ENCODE assay signal across 9 mouse cellular contexts in the genomic region with DNA sequence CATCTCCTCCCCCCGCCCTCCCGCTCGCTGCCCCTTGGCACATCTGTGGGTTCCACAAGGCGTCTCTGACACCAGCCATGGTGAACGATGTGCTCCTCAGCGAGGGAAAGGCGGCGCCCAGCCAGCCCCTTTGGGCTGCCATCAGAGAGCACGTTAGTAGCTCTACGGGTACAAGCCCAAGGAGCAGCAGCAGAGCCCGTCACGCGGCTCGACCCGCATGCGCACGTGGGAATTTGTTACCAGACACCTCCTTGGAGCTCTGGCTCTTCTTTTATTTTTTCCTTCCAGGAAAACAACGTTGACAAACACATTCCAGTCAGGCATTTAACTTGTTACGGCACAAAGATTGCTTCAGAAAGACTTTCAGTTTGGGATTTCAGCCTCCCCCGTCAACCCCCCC. TPM values are rescaled to one million over a fixed set of nuclear protein-coding genes. Genes with fewer than 3 reads are reported as not detected.
DNase-seq lines count a peak whose midpoint lies in the region; ATAC-seq and TF ChIP-seq lines count a peak whose summit lies in the region.
"Had no signal": no experiment of that assay in that cellular context is flagged by ENCODE, and none has a peak within 500 bp of the region (broad histone marks: within the 10 kb centered on the region; RNA-seq: fewer than 3 reads in every experiment).

No protein-coding gene starts in this region.

- H3K36me3 ChIP-seq in heart, embryonic 11.5 days (ENCODE audit: control insufficient read depth, insufficient read depth, low read length): no peaks in the 10 kb centered on the region
- H3K36me3 ChIP-seq in ES-E14 (ENCODE audit: control insufficient read depth, insufficient read depth, low read length, poor library complexity, severe bottlenecking): no peaks in the 10 kb centered on the region
- no peaks in the 10 kb centered on the region for H3K36me3 ChIP-seq in lung, embryonic 15.5 days

- H3K9ac ChIP-seq in heart, embryonic 11.5 days (ENCODE audit: low read depth, low read length): no peak overlapping the region
- H3K9ac ChIP-seq in ES-E14 (ENCODE audit: insufficient read depth, low read depth, low read length, poor library complexity, severe bottlenecking): peak overlapping the region; percentile 65
- no peak overlapping the region for H3K9ac ChIP-seq in lung, embryonic 15.5 days

- ATAC-seq in heart, embryonic 11.5 days (replicated peaks; ENCODE audit: insufficient number of reproducible peaks, low FRiP score, low TSS enrichment): no peak
- ATAC-seq in lung, embryonic 15.5 days (ENCODE audit: borderline replicate concordance, extremely low read depth, low FRiP score, low TSS enrichment): no peak

- H3K4me3 ChIP-seq in heart, embryonic 11.5 days (ENCODE audit: low read depth, low read length): no peak overlapping the region
- H3K4me3 ChIP-seq in ES-E14 (ENCODE audit: insufficient read depth in 1 of 2, low read depth in 1 of 2, low read length in 2 of 2, poor library complexity in 1 of 2, severe bottlenecking in 1 of 2): peak overlapping the region; percentile 52 to 54
- no peak overlapping the region for H3K4me3 ChIP-seq in lung, embryonic 15.5 days

- WGBS in heart, embryonic 11.5 days (ENCODE audit: insufficient replicate concordance): 54% methylated on average over 20 of the region's 20 CpGs
- 29% methylated on average over 20 of the region's 20 CpGs for WGBS in lung, embryonic 15.5 days

- peak; percentile 70 to 73 for DNase-seq in heart, adult 9 months (ENCODE audit: low spot score in 2 of 2)
- DNase-seq in ES-E14 (ENCODE audit: low read depth, low spot score): no peak
- DNase-seq in gastrocnemius, postnatal 10 days: peak; percentile 62
- DNase-seq in cerebellum, adult 9-10 months: no peak
- DNase-seq in thymus, postnatal 25 days: no peak
- DNase-seq in layer of hippocampus, postnatal 14 days (ENCODE audit: low spot score in 2 of 2): no peak

- in situ Hi-C loops in ES-E14 (cut with MboI; ENCODE audit: low sequenced_read_pairs in 2 of 2, unreplicated experiment in 2 of 2): no loop called here

- no peak overlapping the region for H3K4me2 ChIP-seq in heart, embryonic 11.5 days
- peak overlapping the region; percentile 16 for H3K4me2 ChIP-seq in lung, embryonic 15.5 days

- no peaks in the 10 kb centered on the region for H3K4me1 ChIP-seq in heart, embryonic 11.5 days (ENCODE audit: control insufficient read depth, insufficient read depth, low read length)
- peaks cover 2 to 6% of the 10 kb centered on the region in 2 experiments; a peak in 1 of 4 replicates for H3K4me1 ChIP-seq in ES-E14 (ENCODE audit: control insufficient read depth in 2 of 2, insufficient read depth in 2 of 2, low read length in 2 of 2, poor library complexity in 1 of 2)
- H3K4me1 ChIP-seq in lung, embryonic 15.5 days: 0 out of 2 replicates have a peak, but pooled peaks cover 11% of the 10 kb centered on the region

- no peaks in the 10 kb centered on the region for H3K9me3 ChIP-seq in heart, embryonic 11.5 days (replicated peaks; ENCODE audit: control insufficient read depth, low read length)
- no peaks in the 10 kb centered on the region for H3K9me3 ChIP-seq in ES-E14 (ENCODE audit: control insufficient read depth, insufficient read depth, low read depth, low read length)
- H3K9me3 ChIP-seq in lung, embryonic 15.5 days: no peaks in the 10 kb centered on the region

- H3K27ac ChIP-seq in heart, embryonic 11.5 days (ENCODE audit: low read depth, low read length): no peak overlapping the region
- no peak overlapping the region for H3K27ac ChIP-seq in ES-E14 (ENCODE audit: insufficient read depth, low read depth, low read length, poor library complexity, severe bottlenecking)
- H3K27ac ChIP-seq in lung, embryonic 15.5 days: no peak overlapping the region

- peaks cover 2% of the 10 kb centered on the region for H3K27me3 ChIP-seq in heart, embryonic 11.5 days (ENCODE audit: control insufficient read depth, insufficient read depth, low read length)
- H3K27me3 ChIP-seq in lung, embryonic 15.5 days: no peaks in the 10 kb centered on the region; the same call in 1 of the 2 replicates

TF ChIP-seq in ES-E14, 5 proteins besides CTCF, POLR2A, EP300 and RAD21:
- TF ChIP-seq MAFK (IDR thresholded peaks at IDR 0.05; ENCODE audit: insufficient read depth, low read depth, low read length) (no peak), ZNF384 (IDR thresholded peaks at IDR 0.05; ENCODE audit: low read depth, low read length) (no peak), ZC3H11A (IDR thresholded peaks at IDR 0.05; ENCODE audit: borderline replicate concordance, low read depth, low read length) (no peak), HCFC1 (IDR thresholded peaks at IDR 0.05; ENCODE audit: borderline replicate concordance, insufficient read depth, low read length) (no peak), CHD2 (IDR thresholded peaks at IDR 0.05; ENCODE audit: low read depth, low read length) (no peak)

RNA-seq across cellular contexts. Expression of gene Zcchc14, which starts 23.0 kb away (rescaled TPM):
- polyA plus RNA-seq in heart, embryonic 11.5 days (2014; fragmentation: Nextera tagmentation; extraction: Ambion mirVana): 11.4 and 14.2 TPM in 2 replicates
- 18.6 and 19.6 TPM in 2 replicates for total RNA-seq in ES-E14 (2012; rRNA removed)
- 10 to 100 TPM; 25.0 to 33.1 TPM for total RNA-seq in gastrocnemius, postnatal 10 days (2021)
- 13.5 and 14.2 TPM in 2 replicates for polyA plus RNA-seq in lung, embryonic 15.5 days (2015; fragmentation: Nextera tagmentation; extraction: Ambion mirVana)
- 10 to 100 TPM; 78.1 to 83.0 TPM for total RNA-seq in layer of hippocampus, postnatal 14 days (2021)
- total RNA-seq: CH12.LX had no signal

RNA-seq across cellular contexts. Expression of gene Jph3, which starts 53.7 kb away (rescaled TPM):
- polyA plus RNA-seq in heart, embryonic 11.5 days (2014; fragmentation: Nextera tagmentation; extraction: Ambion mirVana): 0.46 and 0.66 TPM in 2 replicates
- 0.76 and 1.7 TPM in 2 replicates for total RNA-seq in ES-E14 (2012; rRNA removed)
- total RNA-seq in gastrocnemius, postnatal 10 days (2021): under 1 TPM; 0.14 to 0.16 TPM
- 0.44 and 0.86 TPM in 2 replicates for polyA plus RNA-seq in lung, embryonic 15.5 days (2015; fragmentation: Nextera tagmentation; extraction: Ambion mirVana)
- 100 to 1,000 TPM; 212 to 217 TPM for total RNA-seq in layer of hippocampus, postnatal 14 days (2021)

Comparison
In these comparisons a context has a peak if more than half of its experiments do, and no peak if none do; other contexts are left out.
1. DNase-seq: peak in heart, adult 9 months (2 of 2) and gastrocnemius, postnatal 10 days (single experiment); none in ES-E14 (single experiment), cerebellum, adult 9-10 months (single experiment), thymus, postnatal 25 days (single experiment) and layer of hippocampus, postnatal 14 days (0 of 2).
2. H3K4me3 ChIP-seq: peak in ES-E14 (2 of 2); none in heart, embryonic 11.5 days (single experiment) and lung, embryonic 15.5 days (single experiment).
3. RNA of gene Jph3, which starts 53.7 kb away (total RNA-seq): 212 to 217 TPM in layer of hippocampus, postnatal 14 days; 0.76 to 1.7 TPM in ES-E14 and 0.14 to 0.16 TPM in gastrocnemius, postnatal 10 days; every median in the first group is over 10 times any median in the second.